Mouse (Mus musculus): Measurements from ENCODE around the gene Sp100. TPM values are rescaled to one million over a fixed set of nuclear protein-coding genes. Genes with fewer than 3 reads are reported as not detected.

Sp100 gene
- polyA plus RNA-seq, 1 experiment from 2014 or later = 0.19 TPM

DNA sequence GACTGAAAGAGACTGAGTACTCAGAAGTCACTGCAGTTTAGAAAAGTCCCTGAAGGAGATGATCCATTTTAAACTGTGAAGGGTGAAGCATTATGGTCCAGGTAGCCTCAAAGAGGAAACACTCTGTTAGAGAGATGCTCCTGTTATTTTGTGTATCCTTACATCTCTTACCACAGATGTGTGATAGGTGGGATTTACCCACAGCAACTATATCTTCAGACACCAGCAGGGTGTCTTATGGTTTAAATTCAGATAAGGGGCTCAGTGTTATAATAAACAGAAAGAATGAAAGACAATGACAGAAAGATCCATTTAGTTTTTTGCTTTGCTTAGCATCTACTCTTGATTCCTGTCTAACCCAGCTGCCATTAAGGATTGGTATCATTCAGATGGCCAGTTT is 14.5 kb downstream of the Sp100 start:
- no peak for ATAC-seq
- ChIA-PET CTCF (no interaction called here), POLR2A (no interaction called here)
- TF ChIP-seq CTCF (IDR thresholded peaks at IDR 0.05) = no peak
- in situ Hi-C loops (cut with MboI; ENCODE audit: low pct_unique_long_range_greater_than_20kb) = no loop called here
- no peak for DNase-seq (ENCODE audit: low read depth, low spot score)
- no peaks in the 10 kb centered on the region for H3K27me3 ChIP-seq

DNA sequence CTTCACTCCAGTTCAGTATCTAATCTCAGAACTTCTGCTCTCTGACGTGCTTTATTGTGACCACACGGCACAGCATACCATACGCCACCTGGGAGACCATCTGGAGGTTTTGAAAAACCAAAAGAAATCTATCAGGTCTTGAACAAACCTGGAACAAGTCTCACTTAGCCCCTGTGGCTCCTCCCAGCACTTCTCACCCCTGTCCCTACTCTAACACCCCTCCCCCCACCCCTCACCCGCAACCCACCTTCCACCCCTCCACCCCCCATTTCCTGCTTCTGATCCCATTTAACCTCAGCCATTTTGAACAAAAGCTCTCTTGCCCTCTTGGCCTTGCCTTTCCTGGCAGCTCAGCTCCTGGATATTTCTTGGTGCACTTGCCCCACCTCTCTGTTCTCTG is 30.4 kb downstream of the Sp100 start:
- no peaks in the 10 kb centered on the region for H3K27me3 ChIP-seq
- CTCF ChIA-PET = no interaction called here
- POLR2A ChIA-PET = no interaction called here
- in situ Hi-C loops (cut with MboI; ENCODE audit: low pct_unique_long_range_greater_than_20kb) = no loop called here
- ATAC-seq = no peak
- DNase-seq (ENCODE audit: low read depth, low spot score) = no peak
- no peak for TF ChIP-seq CTCF (IDR thresholded peaks at IDR 0.05)

DNA sequence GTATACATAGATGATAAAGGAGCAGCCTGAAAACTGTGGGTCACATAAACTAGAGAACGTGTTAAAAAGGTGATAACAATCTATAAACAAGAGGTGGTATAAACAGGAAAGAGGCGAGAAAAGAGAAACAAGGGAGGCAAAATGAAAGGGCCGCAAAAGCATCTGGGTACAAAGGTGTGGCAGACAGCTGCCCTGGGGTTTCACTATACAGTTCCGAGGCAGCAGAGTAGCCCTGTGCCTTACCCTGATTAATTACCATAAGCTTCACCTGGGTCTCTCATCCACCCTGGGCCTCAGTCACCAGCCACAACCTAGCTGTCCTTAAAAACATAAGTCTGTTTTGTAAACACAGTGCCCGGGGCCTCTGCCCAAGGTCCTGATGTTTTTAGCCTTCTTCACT is 36.9 kb downstream of the Sp100 start:
- TF ChIP-seq CTCF (IDR thresholded peaks at IDR 0.05) = no peak
- ChIA-PET CTCF (no interaction called here), POLR2A (no interaction called here)
- ATAC-seq (no peak), DNase-seq (ENCODE audit: low read depth, low spot score) (no peak)
- in situ Hi-C loops (cut with MboI; ENCODE audit: low pct_unique_long_range_greater_than_20kb) = no loop called here
- H3K27me3 ChIP-seq = peaks cover 2% of the 10 kb centered on the region

DNA sequence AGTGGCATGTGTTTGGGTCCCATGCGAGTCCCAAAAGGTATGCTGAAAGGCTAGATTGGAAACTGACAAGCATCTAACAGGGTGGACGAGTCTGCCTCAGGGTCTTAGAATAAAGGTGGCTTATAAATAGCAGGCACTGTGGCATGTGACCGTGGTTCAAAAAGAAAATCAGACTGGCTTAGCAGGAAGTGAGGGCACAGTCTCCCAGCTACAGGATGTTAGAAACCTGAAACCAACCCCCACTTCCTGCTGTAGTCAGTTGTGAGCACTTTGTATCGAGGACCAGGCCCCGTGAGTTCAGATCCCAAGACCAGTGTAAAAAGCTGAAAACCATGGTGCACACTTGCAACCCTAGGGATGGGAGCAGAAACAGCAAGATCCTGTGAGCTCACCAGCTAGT is 37.6 kb downstream of the Sp100 start:
- TF ChIP-seq CTCF (IDR thresholded peaks at IDR 0.05) = no peak
- DNase-seq (ENCODE audit: low read depth, low spot score) = no peak
- no peak for ATAC-seq
- POLR2A ChIA-PET = no interaction called here
- peaks cover 4% of the 10 kb centered on the region for H3K27me3 ChIP-seq
- CTCF ChIA-PET = no interaction called here
- in situ Hi-C loops (cut with MboI; ENCODE audit: low pct_unique_long_range_greater_than_20kb) = no loop called here

DNA sequence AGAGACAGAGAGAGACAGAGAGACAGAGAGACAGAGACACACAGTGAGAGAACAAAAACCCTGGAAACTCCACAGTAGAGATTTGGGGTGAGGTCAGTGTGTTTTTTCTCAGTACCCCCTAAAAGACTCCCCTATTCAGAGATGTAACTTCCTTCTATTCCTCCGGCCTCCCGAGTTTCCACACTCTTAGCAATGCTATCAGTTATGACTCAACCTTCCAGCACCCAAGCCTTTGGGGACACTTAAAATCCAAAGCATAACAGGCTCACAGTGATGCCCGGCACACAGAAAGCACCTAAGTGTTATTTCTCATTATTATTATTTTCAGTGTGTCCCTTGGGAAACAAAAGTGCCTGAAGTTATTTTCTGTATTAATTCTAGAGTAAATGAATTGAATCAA is 40.8 kb downstream of the Sp100 start:
- in situ Hi-C loops (cut with MboI; ENCODE audit: low pct_unique_long_range_greater_than_20kb) = no loop called here
- H3K27me3 ChIP-seq = peaks cover 8% of the 10 kb centered on the region
- POLR2A ChIA-PET = no interaction called here
- CTCF ChIA-PET = no interaction called here
- TF ChIP-seq CTCF (IDR thresholded peaks at IDR 0.05) = no peak
- ATAC-seq (no peak), DNase-seq (ENCODE audit: low read depth, low spot score) (no peak)

DNA sequence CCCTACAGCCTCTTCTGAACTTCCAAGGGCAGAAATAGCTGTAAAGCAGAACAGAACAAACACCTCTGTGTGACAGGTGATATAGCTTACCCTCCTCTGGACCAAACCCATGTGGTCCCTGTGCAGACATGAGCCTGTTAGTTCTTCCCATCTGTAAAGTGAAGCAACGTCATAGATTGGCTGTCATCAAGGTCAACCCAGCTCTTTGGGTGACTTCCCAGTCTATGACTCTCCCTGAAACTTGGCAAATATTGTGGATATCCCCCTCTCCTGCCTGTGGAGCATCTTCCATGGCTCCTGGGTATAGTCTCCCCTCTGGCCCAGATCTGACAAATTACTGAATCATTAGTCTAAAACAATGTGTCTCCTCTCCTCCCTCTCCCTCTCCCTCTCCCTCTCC is 42.5 kb downstream of the Sp100 start:
- no peak for DNase-seq (ENCODE audit: low read depth, low spot score)
- H3K27me3 ChIP-seq = peaks cover 8% of the 10 kb centered on the region
- in situ Hi-C loops (cut with MboI; ENCODE audit: low pct_unique_long_range_greater_than_20kb) = no loop called here
- ChIA-PET POLR2A (no interaction called here), CTCF (no interaction called here)
- ATAC-seq = no peak
- TF ChIP-seq CTCF (IDR thresholded peaks at IDR 0.05) = no peak

DNA sequence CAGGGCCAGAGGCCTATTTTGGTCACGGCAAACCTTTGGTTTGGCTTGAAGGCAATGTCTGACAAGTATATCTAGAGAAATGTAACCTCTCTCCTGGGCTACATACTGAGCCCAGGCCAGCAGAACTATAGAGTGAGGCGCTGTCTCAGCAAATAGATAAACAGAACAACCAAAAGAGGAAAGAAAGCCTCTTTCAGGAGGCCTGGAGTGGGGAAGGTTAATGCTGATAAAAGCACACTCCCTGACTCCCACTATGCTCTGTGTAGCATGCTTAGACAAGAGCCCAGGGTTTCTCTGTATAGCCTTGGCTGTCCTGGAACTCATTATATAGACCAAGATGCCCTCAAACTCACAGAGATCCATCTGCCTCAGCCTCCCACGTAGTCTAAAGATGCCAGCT is 43.5 kb downstream of the Sp100 start:
- TF ChIP-seq CTCF (IDR thresholded peaks at IDR 0.05) = no peak
- DNase-seq (ENCODE audit: low read depth, low spot score) (no peak), ATAC-seq (no peak)
- ChIA-PET CTCF (no interaction called here), POLR2A (no interaction called here)
- in situ Hi-C loops (cut with MboI; ENCODE audit: low pct_unique_long_range_greater_than_20kb) = no loop called here
- peaks cover 8% of the 10 kb centered on the region for H3K27me3 ChIP-seq

DNA sequence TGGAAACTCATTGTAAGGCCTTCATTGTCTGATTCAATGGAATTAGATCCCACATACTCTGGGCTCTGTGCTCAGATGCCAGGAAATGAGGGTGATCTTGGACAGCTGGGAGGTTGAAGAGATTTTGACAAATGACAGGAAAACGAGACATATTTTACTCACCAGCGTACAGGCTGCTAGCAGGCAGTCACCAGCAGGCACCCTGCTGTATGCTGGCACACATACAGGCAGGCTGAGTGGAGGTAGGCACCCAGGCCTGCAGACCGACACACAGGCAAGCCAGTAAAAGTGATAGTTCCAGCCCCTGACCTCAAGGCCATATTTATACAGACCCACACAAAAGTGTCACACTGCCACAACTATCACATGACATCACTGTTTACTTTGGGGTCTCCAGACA is 45.9 kb downstream of the Sp100 start:
- ATAC-seq = no peak
- ChIA-PET POLR2A (no interaction called here), CTCF (no interaction called here)
- peaks cover 8% of the 10 kb centered on the region for H3K27me3 ChIP-seq
- TF ChIP-seq CTCF (IDR thresholded peaks at IDR 0.05) = no peak
- no peak for DNase-seq (ENCODE audit: low read depth, low spot score)
- in situ Hi-C loops (cut with MboI; ENCODE audit: low pct_unique_long_range_greater_than_20kb) = no loop called here

DNA sequence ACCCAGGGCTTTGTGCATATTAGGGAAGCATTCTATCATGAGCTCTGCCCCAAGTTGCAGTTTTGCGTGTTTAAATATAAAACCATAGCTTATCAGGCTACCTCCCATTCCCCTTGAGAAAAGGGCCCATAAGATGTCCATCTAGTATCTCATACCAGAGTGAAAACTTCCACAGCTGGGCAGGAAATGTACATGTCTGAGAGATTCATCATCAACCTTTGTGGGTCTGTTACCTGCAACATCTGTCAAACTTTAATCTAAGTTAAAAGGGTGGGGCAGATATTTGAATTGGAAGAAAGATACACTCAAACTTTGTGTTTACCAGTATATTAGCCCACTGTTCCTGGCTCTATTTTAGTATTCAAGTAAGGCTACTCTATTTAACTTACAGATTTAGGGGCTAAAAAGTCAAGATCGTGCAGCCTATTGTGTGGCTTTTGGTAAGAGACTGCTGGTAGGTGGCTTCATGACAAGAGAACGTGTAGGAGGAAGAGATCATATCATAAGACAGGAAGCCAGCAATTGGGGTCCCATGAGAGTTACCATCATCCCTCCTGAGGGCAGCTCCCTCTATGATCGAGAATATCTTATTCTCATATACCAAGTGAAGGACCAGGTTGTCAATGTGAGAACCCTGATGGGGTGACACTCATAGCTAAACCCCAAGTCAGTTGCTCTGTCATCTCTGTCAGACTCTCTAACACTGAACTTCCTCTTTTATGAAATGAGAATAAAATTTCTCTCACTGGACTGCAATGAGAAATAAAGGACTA is 48.1 kb downstream of the Sp100 start:
- POLR2A ChIA-PET = no interaction called here
- no peak for ATAC-seq
- CTCF ChIA-PET = no interaction called here
- TF ChIP-seq CTCF (IDR thresholded peaks at IDR 0.05) = no peak
- DNase-seq (ENCODE audit: low read depth, low spot score) = no peak
- in situ Hi-C loops (cut with MboI; ENCODE audit: low pct_unique_long_range_greater_than_20kb) = no loop called here
- peaks cover 4% of the 10 kb centered on the region for H3K27me3 ChIP-seq

DNA sequence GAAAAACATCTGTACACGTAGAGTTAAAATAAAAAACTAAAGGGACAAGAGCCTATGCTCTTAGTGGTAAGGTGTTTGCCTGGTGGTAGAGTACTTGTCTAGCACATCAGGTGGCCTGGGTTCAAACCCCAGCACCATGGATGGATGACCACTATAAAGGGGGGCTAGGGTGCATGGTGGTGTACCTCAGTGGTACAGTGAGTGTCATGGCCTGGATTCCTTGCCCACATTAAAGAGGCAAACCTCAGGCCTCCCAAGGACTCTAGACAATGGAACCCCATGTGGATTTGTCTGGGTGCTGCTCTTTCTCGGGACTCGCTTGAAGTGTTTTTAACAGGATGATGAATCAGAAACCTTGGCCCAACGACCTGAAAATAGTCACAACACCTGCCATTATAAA is 52.7 kb downstream of the Sp100 start:
- no peaks in the 10 kb centered on the region for H3K27me3 ChIP-seq
- DNase-seq (ENCODE audit: low read depth, low spot score) (no peak), ATAC-seq (no peak)
- TF ChIP-seq CTCF (IDR thresholded peaks at IDR 0.05) = no peak
- in situ Hi-C loops (cut with MboI; ENCODE audit: low pct_unique_long_range_greater_than_20kb) = no loop called here
- CTCF ChIA-PET = no interaction called here
- POLR2A ChIA-PET = no interaction called here

DNA sequence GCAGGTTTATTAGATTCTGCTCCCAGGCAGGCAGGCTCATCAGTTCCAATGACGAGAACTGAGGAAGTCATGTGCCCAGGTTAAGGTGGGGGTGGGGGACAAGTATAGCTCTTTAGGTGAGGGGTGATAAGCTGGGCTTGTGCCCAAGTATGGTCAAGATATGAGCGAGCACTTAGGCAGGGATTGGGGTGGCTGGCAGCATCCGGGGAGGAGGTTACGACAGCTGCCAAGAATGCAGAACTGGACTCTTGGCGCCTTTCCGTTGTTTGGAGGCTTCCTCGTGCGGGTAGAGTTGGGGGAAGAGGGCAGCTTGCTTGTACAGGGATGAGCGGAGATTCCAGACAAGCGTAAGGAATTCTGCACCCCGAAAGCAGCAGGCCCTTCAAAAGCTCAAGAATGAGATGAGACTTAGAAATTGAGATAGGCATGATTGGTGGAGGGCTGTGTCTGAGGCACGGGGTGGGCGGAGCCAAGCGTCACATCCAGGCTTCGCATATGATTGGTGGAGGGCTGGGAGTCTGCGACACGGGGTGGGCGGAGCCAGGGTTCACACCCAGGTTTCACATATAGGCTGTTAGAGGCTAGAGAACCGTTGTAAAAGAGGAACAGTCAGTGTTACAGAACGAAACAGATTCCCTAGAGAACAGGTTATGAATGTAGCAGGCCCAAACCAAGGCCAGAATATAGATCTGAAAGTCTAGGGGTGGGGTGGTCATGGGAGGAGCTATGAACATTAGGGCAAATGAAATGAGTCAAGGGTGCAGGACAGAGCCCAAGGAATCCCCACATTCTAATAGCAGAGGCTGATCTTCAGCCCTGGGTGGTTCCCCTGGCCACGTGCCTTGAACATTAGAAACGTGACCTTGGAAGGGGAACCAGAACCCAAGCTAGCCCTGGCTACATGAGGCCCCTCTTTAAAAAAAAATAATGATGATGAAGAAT is 53.7 kb downstream of the Sp100 start:
- in situ Hi-C loops (cut with MboI; ENCODE audit: low pct_unique_long_range_greater_than_20kb) = no loop called here
- ATAC-seq = no peak
- ChIA-PET POLR2A (no interaction called here), CTCF (no interaction called here)
- no peaks in the 10 kb centered on the region for H3K27me3 ChIP-seq
- no peak for DNase-seq (ENCODE audit: low read depth, low spot score)
- TF ChIP-seq CTCF (IDR thresholded peaks at IDR 0.05) = no peak

All from Patski (cell line).